Mouse (Mus musculus) lung, adult 2 months (tissue): Measurements from ENCODE around the gene Fam81b.

Experiments
- CTCF ChIP-seq: fragments of 200-500 bp; IDR thresholded peaks from 2 replicates; pipeline ENCODE4 v1.5.1; 2011; ENCODE audit warnings: mild to moderate bottlenecking, low read length, control low read depth; ENCODE audit not compliant: insufficient read depth
- POLR2A ChIP-seq: fragments of 200-500 bp; IDR thresholded peaks from 2 replicates; pipeline ENCODE4 v1.6.1; 2011; ENCODE audit warnings: low read depth, mild to moderate bottlenecking, control low read depth, low read length, borderline replicate concordance; ENCODE audit errors: extremely low read depth

- TF ChIP-seq POLR2A, result no peak
- TF ChIP-seq CTCF, result no peak
Measured at GRCm38 (mm10) chr13:76305655-76306365, 938 bp upstream of the Fam81b start.
